Mouse (Mus musculus) heart, adult 18-20 months (tissue): ENCODE results near the gene Gm20517. TPM values are rescaled to one million over a fixed set of nuclear protein-coding genes. Genes with fewer than 3 reads are reported as not detected.

ENCODE experiments used
- DNase-seq, 2 experiments: peaks; one replicate each; pipeline ENCODE4 v3.0.0; 2021 to 2022; ENCODE audit warnings: mixed read lengths in 1 of 2
- total RNA-seq, 2 experiments: library from RNA; stranded (reverse); gene quantifications; 2 replicates each; pipeline ENCODE4 v1.2.3; 2021

Gene Gm20517
- total RNA-seq, 2 experiments from 2014 or later, result 1.9 to 3.4 TPM

- DNase-seq, result peak; percentile 66 to 86
Observed at GRCm38 (mm10) chr17:47676581-47676980, 65.2 kb downstream of the Gm20517 start.

- no peak for DNase-seq
Observed at GRCm38 (mm10) chr17:47678238-47678637, 66.8 kb downstream of the Gm20517 start.

- no peak for DNase-seq
Observed at GRCm38 (mm10) chr17:47678702-47679101, 67.3 kb downstream of the Gm20517 start.

DNA sequence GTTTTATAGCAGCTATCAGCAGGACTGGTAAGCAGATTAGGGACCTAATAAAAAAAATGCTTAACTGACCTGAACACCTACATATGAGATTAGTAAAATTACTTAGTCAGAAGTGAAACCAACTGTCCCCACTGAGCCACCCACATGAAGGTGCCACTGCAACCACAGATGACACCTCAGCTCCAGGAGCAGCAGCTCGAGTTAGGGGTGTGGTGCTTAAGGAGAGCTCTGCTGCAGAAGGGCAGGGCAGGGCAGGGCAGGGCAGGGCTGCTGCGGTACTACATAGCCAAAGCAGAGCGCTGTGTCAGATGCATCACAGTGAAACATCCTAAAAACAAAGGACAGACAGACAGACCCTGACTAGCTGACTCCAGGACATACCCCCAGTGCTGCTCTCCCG is 71.4 kb downstream of the Gm20517 start:
- DNase-seq, result no peak

- DNase-seq, result peak; percentile 96 to 97
Observed at GRCm38 (mm10) chr17:47687409-47688343, 76.3 kb downstream of the Gm20517 start.

DNA sequence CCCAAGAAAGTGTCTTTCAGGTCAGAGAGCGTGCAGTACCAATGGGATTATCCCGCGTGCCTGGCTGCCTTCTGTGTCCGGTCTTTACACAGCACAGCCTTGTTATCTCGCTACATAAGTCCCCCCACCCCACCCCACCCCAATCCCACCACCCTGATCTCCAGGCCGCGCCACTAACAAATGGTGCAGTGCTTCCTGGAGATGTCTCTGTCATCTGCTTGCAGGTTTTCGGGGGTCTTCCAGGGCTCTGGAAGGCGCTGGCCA is 76.9 kb downstream of the Gm20517 start, which contains the start of gene Tomm6:
Gene Tomm6, minus strand, starts transcription at position 43 of the 264 bp plus-strand sequence.
- DNase-seq, result no peak

- DNase-seq, result peak; percentile 70 to 75
Observed at GRCm38 (mm10) chr17:47688608-47689575, 77.5 kb downstream of the Gm20517 start, which contains the start of gene Frs3. Gene Frs3 (plus strand): TSS chr17:47689030.

- no peak for DNase-seq
Observed at GRCm38 (mm10) chr17:47689894-47690293, 78.5 kb downstream of the Gm20517 start.

- DNase-seq, result no peak
Observed at GRCm38 (mm10) chr17:47691650-47692049, 80.3 kb downstream of the Gm20517 start.

DNA sequence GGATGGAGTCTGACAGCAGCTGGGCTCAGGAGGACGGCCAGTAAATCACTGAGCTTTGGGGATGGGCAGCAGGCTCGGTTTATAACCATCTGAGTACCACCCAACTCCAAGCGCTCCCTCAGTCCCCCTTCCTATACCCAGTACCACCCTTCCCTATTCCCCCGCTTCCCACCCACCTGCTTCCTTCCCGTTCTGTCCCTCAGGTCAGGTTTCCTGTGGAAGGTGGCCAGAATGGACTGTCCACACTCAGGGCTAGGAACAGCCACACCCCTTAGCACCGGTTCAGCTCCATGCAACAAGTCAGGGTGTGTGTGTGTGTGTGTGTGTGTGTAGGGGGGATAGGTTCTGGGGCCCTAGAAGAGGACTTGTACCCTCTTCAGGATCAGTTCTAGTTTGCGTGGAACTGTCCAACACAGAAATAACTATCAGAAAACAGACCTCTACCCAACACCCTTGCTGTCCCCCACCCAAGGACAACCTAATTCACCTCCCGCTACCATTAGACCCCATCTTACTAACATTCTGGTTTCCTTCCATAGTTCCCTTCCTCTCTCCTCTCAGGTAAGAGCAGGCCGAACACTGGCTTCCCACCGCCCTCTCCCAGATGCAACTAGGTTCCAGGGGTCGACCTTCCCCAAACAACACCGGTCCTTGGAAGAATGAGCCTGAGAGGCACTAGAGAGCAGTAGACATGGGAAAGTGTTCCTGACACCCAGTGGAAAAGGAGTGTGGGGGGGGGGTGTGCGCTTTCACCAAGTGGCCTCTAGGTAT is 82.5 kb downstream of the Gm20517 start:
- peak; percentile 62 to 82 for DNase-seq

DNA sequence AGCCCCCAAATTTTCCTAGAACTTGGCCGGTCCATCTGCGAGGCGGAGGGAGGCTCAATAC is 82.9 kb downstream of the Gm20517 start, which contains the start of gene Gm21981:
Gene Gm21981, minus strand, starts transcription at position 14 of the 61 bp plus-strand sequence.
- no peak for DNase-seq

DNA sequence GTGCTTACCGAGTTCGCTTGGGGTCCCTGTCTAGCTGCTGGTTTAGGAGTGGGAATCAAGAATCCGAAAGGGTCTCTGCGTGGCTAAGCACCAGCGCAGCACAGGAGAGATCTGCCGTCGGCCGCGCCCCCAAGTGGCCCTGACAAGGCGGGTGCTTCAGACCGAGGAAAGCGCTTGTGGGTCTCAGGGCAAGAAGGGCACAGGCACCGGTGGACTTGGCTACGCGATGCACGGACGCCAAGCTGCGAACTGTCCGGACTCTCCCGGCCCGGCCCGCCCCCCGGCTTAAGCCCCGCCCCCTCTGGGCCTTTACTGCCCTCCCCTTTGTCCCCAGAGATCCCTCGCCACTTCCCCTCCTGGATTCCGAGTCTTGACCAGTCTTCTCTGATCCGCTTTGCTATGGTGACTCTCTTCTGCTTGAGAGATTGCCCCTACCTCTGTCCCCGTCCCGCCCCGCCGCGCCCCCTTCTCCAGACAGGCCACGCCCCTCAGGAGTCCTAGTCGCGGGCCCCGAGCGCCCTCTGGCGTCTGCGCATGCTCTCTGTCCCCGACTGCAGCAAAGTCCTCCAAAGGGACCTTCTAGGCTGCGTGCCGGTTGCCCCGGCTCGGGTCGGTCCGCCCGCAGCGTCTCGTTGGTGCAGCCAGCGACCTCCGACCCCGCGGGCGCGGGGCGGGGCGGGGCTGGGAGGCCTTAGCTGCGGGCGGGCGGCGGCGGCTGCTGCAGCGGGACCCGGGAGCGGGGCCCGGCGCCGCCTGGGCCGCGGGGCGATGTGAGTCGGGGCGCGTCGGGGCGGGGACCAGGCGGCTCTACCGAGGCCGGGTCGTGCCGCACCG is 83.3 kb downstream of the Gm20517 start, which contains the start of gene Prickle4:
Gene Prickle4, minus strand, starts transcription at position 234 of the 834 bp plus-strand sequence.
- peak; percentile 98 for DNase-seq

DNA sequence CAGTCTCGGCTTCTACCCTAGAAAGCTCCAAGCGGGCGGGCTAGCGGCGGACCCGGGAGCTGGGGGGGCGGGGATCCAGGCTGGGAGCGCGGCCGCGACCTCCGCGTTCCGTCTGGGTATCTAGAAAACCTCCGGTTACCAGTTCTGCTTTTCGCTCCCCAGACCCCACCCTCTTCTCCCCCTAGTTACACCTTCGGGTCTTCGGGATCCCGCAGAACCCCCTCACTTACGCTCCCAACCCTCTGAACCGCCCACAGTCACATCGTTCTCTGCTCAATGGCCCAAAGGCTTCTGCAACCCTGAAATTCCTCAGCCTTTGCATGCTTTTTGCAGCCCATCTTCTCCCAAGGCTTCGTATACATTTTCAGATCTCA is 83.9 kb downstream of the Gm20517 start:
- no peak for DNase-seq

- no peak for DNase-seq
Observed at GRCm38 (mm10) chr17:47698156-47698555, 86.8 kb downstream of the Gm20517 start.

- no peak for DNase-seq
Observed at GRCm38 (mm10) chr17:47699055-47699454, 87.7 kb downstream of the Gm20517 start.

- no peak for DNase-seq
Observed at GRCm38 (mm10) chr17:47701793-47702192, 90.4 kb downstream of the Gm20517 start.

GRCm38 (mm10) chr17:47702548-47703345 is 91.4 kb downstream of the Gm20517 start:
- no peak for DNase-seq

GRCm38 (mm10) chr17:47703556-47703955 is 92.2 kb downstream of the Gm20517 start:
- DNase-seq, result no peak

DNA sequence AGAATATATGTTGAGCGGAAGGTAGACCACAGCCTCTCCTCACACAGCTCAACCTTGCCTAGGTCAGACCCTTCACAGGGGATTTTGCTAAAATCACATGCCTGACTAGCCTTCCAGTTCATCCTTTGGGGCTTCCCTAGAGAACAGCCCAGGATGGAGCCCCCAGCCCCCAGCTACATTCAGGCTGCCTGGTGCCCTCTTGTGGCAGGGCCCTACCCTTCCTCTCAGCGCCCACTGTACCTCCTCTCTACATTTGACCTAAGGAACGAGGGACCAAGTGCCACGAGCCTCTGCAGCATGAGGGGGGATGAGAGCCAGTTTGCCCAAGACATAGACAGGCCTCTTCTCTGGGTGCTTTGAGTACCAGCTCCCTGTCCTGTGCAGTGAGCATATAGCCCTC is 93.3 kb downstream of the Gm20517 start:
- DNase-seq, result no peak

- DNase-seq, result peak in 1 of 2 experiments; percentile 16
Observed at GRCm38 (mm10) chr17:47706196-47706595, 94.8 kb downstream of the Gm20517 start.

DNA sequence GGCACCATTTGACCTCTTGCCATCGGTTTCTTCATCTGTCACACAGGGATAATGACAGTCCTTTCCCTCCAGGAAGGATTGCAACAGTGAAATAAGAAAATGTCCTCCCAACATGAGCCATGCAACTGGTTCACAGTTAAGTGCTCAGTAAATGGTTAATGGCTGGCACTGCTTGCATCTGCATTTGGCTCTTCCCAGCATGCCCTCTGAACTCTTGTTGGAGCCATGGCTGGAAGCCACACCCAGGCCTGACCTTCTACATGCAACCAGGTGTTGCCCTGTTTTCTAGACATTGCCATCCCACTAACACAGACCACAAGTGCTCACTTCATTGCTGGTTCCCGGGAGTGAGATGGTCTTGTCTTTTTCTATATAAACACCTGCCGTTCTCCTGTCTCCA is 96.6 kb downstream of the Gm20517 start:
- DNase-seq, result no peak
